Mouse (Mus musculus): Measurements from ENCODE around the gene Cox18. TPM values are rescaled to one million over a fixed set of nuclear protein-coding genes. Genes with fewer than 3 reads are reported as not detected.

The Cox18 gene
- polyA plus RNA-seq, 1 experiment from 2014 or later, result 36.1 TPM

- Histone ChIP-seq H3K27me3 (replicated peaks) (no peaks in the 10 kb centered on the region), H3K9me3 (no peaks in the 10 kb centered on the region), H3K4me2 (no peak overlapping the region), H3K4me1 (peaks cover 5% of the 10 kb centered on the region), H3K9ac (no peak overlapping the region), H3K36me3 (replicated peaks) (peaks cover 15% of the 10 kb centered on the region; the same call in 1 of the 2 replicates), H3K27ac (no peak overlapping the region), H3K4me3 (no peak overlapping the region)
- no peak for ATAC-seq (replicated peaks)
- WGBS, result 97% methylated on average over 3 of the region's 3 CpGs
Measured at GRCm38 (mm10) chr5:90217791-90218190, 6.0 kb downstream of the Cox18 start.

- H3K4me3 ChIP-seq, result no peak overlapping the region
- no peak overlapping the region for H3K27ac ChIP-seq
- H3K4me1 ChIP-seq, result peaks cover under 1% of the 10 kb centered on the region; the same call in 1 of the 2 replicates
- ATAC-seq (replicated peaks), result no peak
- H3K9ac ChIP-seq, result no peak overlapping the region
- H3K27me3 ChIP-seq (replicated peaks), result no peaks in the 10 kb centered on the region
- H3K9me3 ChIP-seq, result no peaks in the 10 kb centered on the region
- WGBS, result 95% methylated on average over 12 of the region's 12 CpGs
- peaks cover 15% of the 10 kb centered on the region; the same call in 1 of the 2 replicates for H3K36me3 ChIP-seq (replicated peaks)
- H3K4me2 ChIP-seq, result no peak overlapping the region
Measured at GRCm38 (mm10) chr5:90217226-90217625, 6.6 kb downstream of the Cox18 start.

GRCm38 (mm10) chr5:90213356-90213755 lies 10.4 kb downstream of the Cox18 start:
- H3K4me3 ChIP-seq, result no peak overlapping the region
- no peaks in the 10 kb centered on the region for H3K4me1 ChIP-seq
- no peak overlapping the region for H3K27ac ChIP-seq
- H3K27me3 ChIP-seq (replicated peaks), result no peaks in the 10 kb centered on the region
- no peak overlapping the region for H3K9ac ChIP-seq
- 98% methylated on average over 12 of the region's 12 CpGs for WGBS
- no peak overlapping the region for H3K4me2 ChIP-seq
- no peaks in the 10 kb centered on the region for H3K9me3 ChIP-seq
- ATAC-seq (replicated peaks), result no peak
- H3K36me3 ChIP-seq (replicated peaks), result peaks cover 9% of the 10 kb centered on the region; the same call in 1 of the 2 replicates

- 21% methylated on average over 5 of the region's 5 CpGs for WGBS
- H3K27ac ChIP-seq, result no peak overlapping the region
- no peaks in the 10 kb centered on the region for H3K4me1 ChIP-seq
- ATAC-seq (replicated peaks), result peak; percentile 55; the same call in 1 of the 2 replicates
- no peaks in the 10 kb centered on the region for H3K36me3 ChIP-seq (replicated peaks)
- no peak overlapping the region for H3K4me3 ChIP-seq
- no peak overlapping the region for H3K9ac ChIP-seq
- H3K27me3 ChIP-seq (replicated peaks), result no peaks in the 10 kb centered on the region
- H3K4me2 ChIP-seq, result no peak overlapping the region
- no peaks in the 10 kb centered on the region for H3K9me3 ChIP-seq
Measured at GRCm38 (mm10) chr5:90203168-90203567, 20.6 kb downstream of the Cox18 start.

- no peaks in the 10 kb centered on the region for H3K36me3 ChIP-seq (replicated peaks)
- WGBS, result 82% methylated on average over 9 of the region's 9 CpGs
- peak; percentile 59 for ATAC-seq (replicated peaks)
Measured at GRCm38 (mm10) chr5:90202447-90203117, 21.2 kb downstream of the Cox18 start.

GRCm38 (mm10) chr5:90199922-90200632 lies 23.7 kb downstream of the Cox18 start:
- no peaks in the 10 kb centered on the region for H3K9me3 ChIP-seq
- no peak overlapping the region for H3K27ac ChIP-seq
- H3K4me3 ChIP-seq, result no peak overlapping the region
- H3K9ac ChIP-seq, result no peak overlapping the region
- no peaks in the 10 kb centered on the region for H3K36me3 ChIP-seq (replicated peaks)
- H3K4me2 ChIP-seq, result no peak overlapping the region
- WGBS, result 67% methylated on average over 16 of the region's 16 CpGs
- no peak for ATAC-seq (replicated peaks)
- H3K4me1 ChIP-seq, result no peaks in the 10 kb centered on the region
- H3K27me3 ChIP-seq (replicated peaks), result no peaks in the 10 kb centered on the region

More at GRCm38 (mm10) chr5:90202447-90203117, 21.2 kb downstream of the Cox18 start:
- Histone ChIP-seq H3K4me2 (no peak overlapping the region), H3K27ac (no peak overlapping the region), H3K27me3 (replicated peaks) (no peaks in the 10 kb centered on the region), H3K9me3 (no peaks in the 10 kb centered on the region), H3K4me1 (no peaks in the 10 kb centered on the region), H3K4me3 (no peak overlapping the region), H3K9ac (no peak overlapping the region)

- ATAC-seq (replicated peaks), result peak; percentile 85
- no peak overlapping the region for H3K27ac ChIP-seq
- H3K27me3 ChIP-seq (replicated peaks), result no peaks in the 10 kb centered on the region
- 27% methylated on average over 6 of the region's 6 CpGs for WGBS
- no peaks in the 10 kb centered on the region for H3K9me3 ChIP-seq
- no peaks in the 10 kb centered on the region for H3K36me3 ChIP-seq (replicated peaks)
- H3K4me3 ChIP-seq, result no peak overlapping the region
- no peak overlapping the region for H3K4me2 ChIP-seq
- H3K4me1 ChIP-seq, result no peaks in the 10 kb centered on the region
- no peak overlapping the region for H3K9ac ChIP-seq
Measured at GRCm38 (mm10) chr5:90194831-90195230, 29.0 kb downstream of the Cox18 start.

GRCm38 (mm10) chr5:90182782-90183181 lies 41.0 kb downstream of the Cox18 start:
- Histone ChIP-seq H3K4me2 (no peak overlapping the region), H3K9ac (no peak overlapping the region), H3K27ac (no peak overlapping the region), H3K9me3 (no peaks in the 10 kb centered on the region), H3K27me3 (replicated peaks) (no peaks in the 10 kb centered on the region), H3K4me1 (no peaks in the 10 kb centered on the region), H3K4me3 (no peak overlapping the region), H3K36me3 (replicated peaks) (no peaks in the 10 kb centered on the region)
- no peak for ATAC-seq (replicated peaks)
- WGBS, result 59% methylated on average over 5 of the region's 5 CpGs

GRCm38 (mm10) chr5:90179094-90179493 lies 44.7 kb downstream of the Cox18 start:
- 94% methylated on average over 5 of the region's 5 CpGs for whole genome bisulfite sequencing
- H3K4me3 ChIP-seq, result no peak overlapping the region
- ATAC-seq (replicated peaks), result no peak
- no peaks in the 10 kb centered on the region for H3K27me3 ChIP-seq (replicated peaks)
- no peaks in the 10 kb centered on the region for H3K36me3 ChIP-seq (replicated peaks)
- no peak overlapping the region for H3K4me2 ChIP-seq
- H3K4me1 ChIP-seq, result no peaks in the 10 kb centered on the region
- H3K27ac ChIP-seq, result no peak overlapping the region
- H3K9me3 ChIP-seq, result no peaks in the 10 kb centered on the region
- no peak overlapping the region for H3K9ac ChIP-seq

GRCm38 (mm10) chr5:90178116-90178515 lies 45.7 kb downstream of the Cox18 start:
- Histone ChIP-seq H3K36me3 (replicated peaks) (no peaks in the 10 kb centered on the region), H3K9me3 (no peaks in the 10 kb centered on the region), H3K4me2 (no peak overlapping the region), H3K4me1 (no peaks in the 10 kb centered on the region), H3K27me3 (replicated peaks) (no peaks in the 10 kb centered on the region), H3K27ac (no peak overlapping the region), H3K9ac (no peak overlapping the region), H3K4me3 (no peak overlapping the region)
- no peak for ATAC-seq (replicated peaks)
- WGBS, result 89% methylated on average over 1 of the region's 1 CpGs
